Mouse (Mus musculus) right cerebral cortex, postnatal 36 days (tissue): ENCODE measurements around the gene Mdn1.

Experiments used
- DNase-seq, 2 experiments: peaks; one replicate each; pipeline ENCODE4 v3.0.0; 2022; ENCODE audit warnings: low spot score in 2 of 2, mixed read lengths in 1 of 2

The Mdn1 gene

DNA sequence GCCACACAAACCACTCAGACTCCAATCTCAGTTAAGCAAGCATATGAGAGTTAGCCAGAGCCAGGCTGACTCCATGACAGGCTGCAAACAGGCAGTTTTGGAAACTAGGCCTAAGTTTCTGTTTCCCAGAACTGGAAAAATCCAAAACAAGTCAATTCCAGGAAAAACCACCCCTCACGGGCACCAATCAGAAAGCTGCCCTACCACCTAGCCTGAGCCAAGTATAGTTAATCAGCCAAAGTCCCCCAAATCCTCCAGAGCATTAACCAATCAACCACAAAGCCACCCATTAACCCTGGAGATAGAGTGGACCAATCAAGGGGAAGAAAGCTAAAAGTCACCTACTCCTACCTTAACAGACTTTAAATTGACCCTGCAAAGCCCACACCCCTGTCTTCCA, 130.2 kb downstream of the Mdn1 start:
- no peak for DNase-seq

DNA sequence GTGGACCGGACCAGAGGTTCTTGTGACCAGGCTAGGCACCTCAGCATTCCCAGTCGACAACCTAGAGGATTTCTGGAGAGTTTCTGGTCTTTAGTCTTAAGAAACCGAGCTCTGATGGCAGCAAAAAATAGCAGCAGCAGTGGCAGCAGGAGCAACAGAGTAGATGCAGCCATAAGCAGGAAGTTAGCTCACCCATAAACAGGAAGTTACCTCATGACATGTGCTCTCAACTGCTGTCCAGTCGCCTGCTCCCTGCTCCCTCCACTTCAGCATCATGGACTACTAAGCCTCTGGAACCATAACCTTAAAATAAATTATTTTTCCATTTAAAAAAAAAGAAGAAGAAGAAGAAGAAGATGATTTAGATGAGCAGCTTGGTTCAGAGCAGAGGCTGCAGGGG, 132.1 kb downstream of the Mdn1 start:
- DNase-seq = no peak

DNA sequence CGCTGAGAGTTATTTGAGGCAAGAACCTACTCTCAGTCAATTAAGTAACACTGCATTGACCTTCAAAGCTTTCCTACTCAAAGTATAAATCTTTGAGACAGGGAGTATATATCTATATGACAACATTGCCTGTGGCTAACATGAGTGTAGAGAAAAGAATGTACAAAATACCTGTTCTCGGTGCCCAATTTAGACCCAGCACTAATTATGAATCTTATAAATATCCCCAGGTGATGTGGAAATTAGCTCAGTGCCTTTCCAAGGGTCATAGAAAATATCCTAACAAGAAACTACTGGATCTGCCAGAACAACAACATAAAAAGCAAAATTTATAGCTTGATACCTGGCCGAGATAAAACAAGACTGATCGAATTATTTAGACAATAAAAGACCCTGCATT, 142.1 kb downstream of the Mdn1 start:
- no peak for DNase-seq

DNA sequence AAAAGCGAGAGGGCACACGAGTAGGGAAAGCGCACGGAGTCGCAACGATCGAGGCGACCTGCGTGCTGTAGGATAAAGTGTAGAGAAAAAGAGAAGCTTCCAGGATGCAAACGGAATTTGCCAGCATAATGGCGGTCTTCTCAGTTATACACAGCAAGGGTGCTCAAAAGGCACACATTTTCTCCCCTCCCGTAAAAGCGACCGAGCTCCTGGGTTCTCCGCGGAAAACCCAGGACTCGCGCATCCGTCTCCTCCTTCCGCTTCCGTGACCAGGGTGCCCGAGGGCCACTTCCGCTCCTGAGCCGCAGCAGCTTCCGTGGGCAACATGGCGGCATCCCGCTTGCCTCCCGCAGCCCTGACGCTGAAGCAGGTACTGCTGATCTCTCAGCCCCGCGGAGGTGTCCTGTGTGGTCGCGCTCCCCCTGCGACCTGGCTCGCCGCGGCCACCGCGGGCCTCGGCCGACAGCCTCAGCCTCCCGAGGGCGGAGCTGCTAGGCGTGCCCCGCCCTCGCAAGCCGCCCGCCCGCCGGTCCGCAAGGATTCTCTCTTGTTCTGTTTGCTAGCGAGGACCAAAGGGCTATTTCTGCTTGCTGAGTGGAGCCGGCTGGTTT, 143.2 kb downstream of the Mdn1 start, which contains the start of gene Lyrm2:
Lyrm2 (plus strand) TSS at position 288 of the 611 bp plus-strand sequence.
- DNase-seq = peak; percentile 68 to 71

DNA sequence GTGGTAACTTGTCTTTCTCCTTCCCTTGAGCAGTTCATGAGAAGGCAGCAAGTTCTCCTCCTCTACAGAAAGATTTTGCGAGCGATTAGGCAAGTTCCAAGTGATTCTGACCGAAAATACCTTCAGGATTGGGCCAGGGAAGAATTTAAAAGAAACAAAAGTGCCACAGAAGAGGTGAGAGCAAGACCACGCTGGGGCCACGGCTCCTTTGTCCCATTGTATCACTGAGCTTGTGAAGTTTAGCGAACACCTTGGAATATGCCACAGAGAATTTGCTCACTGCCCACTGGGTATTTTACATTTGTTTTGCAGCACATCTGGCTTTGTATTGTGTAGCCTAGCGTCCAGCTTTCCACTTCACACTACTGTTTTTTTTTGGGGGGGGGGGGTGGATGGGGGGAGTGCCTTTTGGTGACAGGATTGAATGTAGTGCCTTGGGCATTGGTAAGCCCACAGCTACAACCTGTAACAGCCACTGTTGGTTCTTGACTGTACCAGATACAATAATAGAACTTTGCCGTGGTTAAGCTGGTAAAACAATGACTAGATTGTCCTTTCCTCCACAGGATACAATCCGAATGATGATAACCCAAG, 143.8 kb downstream of the Mdn1 start:
- DNase-seq = no peak

DNA sequence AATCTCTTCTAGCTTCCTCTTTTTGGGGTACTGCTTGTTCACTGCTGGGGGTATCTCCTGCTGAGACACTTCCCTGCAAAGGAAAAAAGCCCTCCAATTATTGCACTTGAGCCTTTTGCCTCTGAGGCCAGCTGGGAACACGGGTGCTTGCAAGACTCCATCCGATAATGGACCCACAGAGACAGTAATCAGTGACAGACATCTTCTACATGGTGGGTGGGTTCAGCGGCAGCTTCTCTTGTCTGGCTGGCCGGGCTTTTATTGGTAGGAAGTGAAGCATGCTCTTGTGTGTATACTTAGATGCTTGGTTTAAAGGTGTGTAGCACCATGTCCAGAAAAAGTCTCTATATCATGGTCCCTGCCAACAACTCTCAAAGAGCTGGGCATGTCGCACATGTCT, 160.6 kb downstream of the Mdn1 start:
- no peak for DNase-seq

GRCm38 (mm10) chr4:32820676-32821075, 163.8 kb downstream of the Mdn1 start:
- no peak for DNase-seq

DNA sequence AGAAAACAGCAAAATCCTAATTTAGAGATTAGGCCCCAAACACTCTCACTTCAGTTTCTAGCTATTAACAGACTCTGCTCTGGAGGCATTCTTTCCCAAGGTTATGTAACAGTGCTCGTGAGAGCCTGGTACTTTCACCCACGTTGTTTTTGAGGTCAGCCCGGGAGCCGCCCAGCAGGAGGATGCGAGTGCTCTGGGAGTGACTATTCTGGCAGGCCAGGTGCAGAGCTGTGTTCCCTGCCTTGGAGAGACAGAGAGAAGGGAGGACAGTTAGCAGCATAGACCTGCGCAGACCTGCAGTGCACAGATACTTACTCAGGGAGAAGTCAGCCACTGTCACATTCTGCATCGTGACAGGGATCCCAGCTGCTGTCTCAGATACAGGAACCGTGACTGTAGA, 167.3 kb downstream of the Mdn1 start:
- DNase-seq = no peak
